Mouse (Mus musculus): Measurements from ENCODE around the gene Preb. TPM values are rescaled to one million over a fixed set of nuclear protein-coding genes. Genes with fewer than 3 reads are reported as not detected.
A peak's percentile ranks its signal among the peaks of the same experiment; 100 is the strongest.

The Preb gene
- total RNA-seq, 1 experiment, result 94.2 TPM

DNA sequence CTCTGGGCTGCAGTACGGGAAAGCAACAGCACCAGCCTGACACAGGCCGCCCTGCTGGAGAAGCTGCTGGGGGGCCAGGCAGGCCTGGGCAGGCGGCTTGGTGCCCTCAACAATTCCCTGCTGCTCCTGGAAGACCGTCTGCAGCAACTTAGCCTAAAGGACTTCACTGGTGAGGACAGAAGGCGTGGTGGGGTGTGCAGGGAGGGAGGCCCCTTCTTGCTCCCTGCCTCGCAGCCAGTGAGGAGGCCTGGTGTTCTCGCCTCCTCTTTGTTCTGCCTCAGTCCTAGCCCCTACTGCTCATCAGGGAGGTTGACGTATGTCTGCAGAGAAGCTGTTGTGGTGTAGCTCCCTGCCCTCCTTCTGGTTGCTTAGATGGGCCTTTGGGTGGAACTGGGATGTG, 41.5 kb downstream of the Preb start:
- no peaks in the 10 kb centered on the region for H3K9me3 ChIP-seq (ENCODE audit: control insufficient read depth, insufficient read depth, low read depth, low read length)
- DNase-seq (ENCODE audit: low read depth, low spot score), result no peak
- no peak for TF ChIP-seq HCFC1 (IDR thresholded peaks at IDR 0.05; ENCODE audit: borderline replicate concordance, insufficient read depth, low read length)
- H3K4me1 ChIP-seq (ENCODE audit: control insufficient read depth in 2 of 2, insufficient read depth in 2 of 2, low read length in 2 of 2, poor library complexity in 1 of 2), result peaks cover 2 to 38% of the 10 kb centered on the region in 2 experiments; a peak in 3 of 4 replicates
- H3K27ac ChIP-seq (ENCODE audit: insufficient read depth, low read depth, low read length, poor library complexity, severe bottlenecking), result no peak overlapping the region
- H3K36me3 ChIP-seq (ENCODE audit: control insufficient read depth, insufficient read depth, low read length, poor library complexity, severe bottlenecking), result no peaks in the 10 kb centered on the region; the same call in 1 of the 2 replicates
- H3K4me3 ChIP-seq (ENCODE audit: insufficient read depth in 1 of 2, low read depth in 1 of 2, low read length in 2 of 2, poor library complexity in 1 of 2, severe bottlenecking in 1 of 2), result no peak overlapping the region
- in situ Hi-C loops (cut with MboI; ENCODE audit: low sequenced_read_pairs in 2 of 2, unreplicated experiment in 2 of 2), result no loop called here
- H3K9ac ChIP-seq (ENCODE audit: insufficient read depth, low read depth, low read length, poor library complexity, severe bottlenecking), result no peak overlapping the region

- Histone ChIP-seq H3K9ac (ENCODE audit: insufficient read depth, low read depth, low read length, poor library complexity, severe bottlenecking) (0 out of 2 replicates have a peak overlapping the region, but pooled peaks have one; percentile 22), H3K27ac (ENCODE audit: insufficient read depth, low read depth, low read length, poor library complexity, severe bottlenecking) (no peak overlapping the region), H3K4me3 (ENCODE audit: insufficient read depth in 1 of 2, low read depth in 1 of 2, low read length in 2 of 2, poor library complexity in 1 of 2, severe bottlenecking in 1 of 2) (peak overlapping the region; percentile 6 to 13; a peak in 1 of 4 replicates), H3K9me3 (ENCODE audit: control insufficient read depth, insufficient read depth, low read depth, low read length) (no peaks in the 10 kb centered on the region), H3K36me3 (ENCODE audit: control insufficient read depth, insufficient read depth, low read length, poor library complexity, severe bottlenecking) (no peaks in the 10 kb centered on the region; the same call in 1 of the 2 replicates), H3K4me1 (ENCODE audit: control insufficient read depth in 2 of 2, insufficient read depth in 2 of 2, low read length in 2 of 2, poor library complexity in 1 of 2) (peaks cover 2 to 43% of the 10 kb centered on the region in 2 experiments; a peak in 3 of 4 replicates)
- DNase-seq (ENCODE audit: low read depth, low spot score), result no peak
- TF ChIP-seq ZNF384 (IDR thresholded peaks at IDR 0.05; ENCODE audit: low read depth, low read length) (no peak), HCFC1 (IDR thresholded peaks at IDR 0.05; ENCODE audit: borderline replicate concordance, insufficient read depth, low read length) (no peak), MAFK (IDR thresholded peaks at IDR 0.05; ENCODE audit: insufficient read depth, low read depth, low read length) (no peak), ZC3H11A (IDR thresholded peaks at IDR 0.05; ENCODE audit: borderline replicate concordance, low read depth, low read length) (no peak), CHD2 (IDR thresholded peaks at IDR 0.05; ENCODE audit: low read depth, low read length) (no peak)
- in situ Hi-C loops (cut with MboI; ENCODE audit: low sequenced_read_pairs in 2 of 2, unreplicated experiment in 2 of 2), result no loop called here
These were observed 42.1 kb downstream of the Preb start for GRCm38 (mm10) chr5:30917891-30918670.

DNA sequence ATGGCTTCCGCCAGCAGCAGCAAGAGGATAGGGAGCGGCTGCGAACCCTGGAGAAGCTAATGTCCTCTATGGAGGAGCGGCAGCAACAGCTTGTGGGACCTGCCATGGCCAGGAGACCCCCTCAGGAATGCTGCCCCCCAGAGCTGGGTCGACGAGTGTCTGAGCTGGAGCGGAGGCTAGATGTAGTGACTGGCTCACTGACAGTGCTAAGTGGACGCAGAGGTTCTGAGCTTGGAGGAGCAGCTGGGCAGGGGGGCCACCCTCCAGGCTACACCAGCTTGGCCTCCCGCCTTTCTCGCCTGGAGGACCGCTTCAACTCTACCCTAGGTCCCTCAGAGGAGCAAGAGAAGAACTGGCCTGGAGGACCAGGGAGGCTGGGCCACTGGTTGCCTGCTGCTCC, 42.8 kb downstream of the Preb start:
- Histone ChIP-seq H3K4me3 (ENCODE audit: insufficient read depth in 1 of 2, low read depth in 1 of 2, low read length in 2 of 2, poor library complexity in 1 of 2, severe bottlenecking in 1 of 2) (peak overlapping the region; percentile 6 to 13; a peak in 1 of 4 replicates), H3K9me3 (ENCODE audit: control insufficient read depth, insufficient read depth, low read depth, low read length) (no peaks in the 10 kb centered on the region), H3K4me1 (ENCODE audit: control insufficient read depth in 2 of 2, insufficient read depth in 2 of 2, low read length in 2 of 2, poor library complexity in 1 of 2) (peaks cover 6 to 50% of the 10 kb centered on the region in 2 experiments), H3K9ac (ENCODE audit: insufficient read depth, low read depth, low read length, poor library complexity, severe bottlenecking) (0 out of 2 replicates have a peak overlapping the region, but pooled peaks have one; percentile 22), H3K27ac (ENCODE audit: insufficient read depth, low read depth, low read length, poor library complexity, severe bottlenecking) (no peak overlapping the region), H3K36me3 (ENCODE audit: control insufficient read depth, insufficient read depth, low read length, poor library complexity, severe bottlenecking) (no peaks in the 10 kb centered on the region; the same call in 1 of the 2 replicates)
- no peak for TF ChIP-seq ZNF384 (IDR thresholded peaks at IDR 0.05; ENCODE audit: low read depth, low read length)
- TF ChIP-seq ZC3H11A (IDR thresholded peaks at IDR 0.05; ENCODE audit: borderline replicate concordance, low read depth, low read length), result no peak
- TF ChIP-seq CHD2 (IDR thresholded peaks at IDR 0.05; ENCODE audit: low read depth, low read length), result no peak
- no peak for TF ChIP-seq HCFC1 (IDR thresholded peaks at IDR 0.05; ENCODE audit: borderline replicate concordance, insufficient read depth, low read length)
- no peak for TF ChIP-seq MAFK (IDR thresholded peaks at IDR 0.05; ENCODE audit: insufficient read depth, low read depth, low read length)
- no peak for DNase-seq (ENCODE audit: low read depth, low spot score)
- in situ Hi-C loops (cut with MboI; ENCODE audit: low sequenced_read_pairs in 2 of 2, unreplicated experiment in 2 of 2), result no loop called here

DNA sequence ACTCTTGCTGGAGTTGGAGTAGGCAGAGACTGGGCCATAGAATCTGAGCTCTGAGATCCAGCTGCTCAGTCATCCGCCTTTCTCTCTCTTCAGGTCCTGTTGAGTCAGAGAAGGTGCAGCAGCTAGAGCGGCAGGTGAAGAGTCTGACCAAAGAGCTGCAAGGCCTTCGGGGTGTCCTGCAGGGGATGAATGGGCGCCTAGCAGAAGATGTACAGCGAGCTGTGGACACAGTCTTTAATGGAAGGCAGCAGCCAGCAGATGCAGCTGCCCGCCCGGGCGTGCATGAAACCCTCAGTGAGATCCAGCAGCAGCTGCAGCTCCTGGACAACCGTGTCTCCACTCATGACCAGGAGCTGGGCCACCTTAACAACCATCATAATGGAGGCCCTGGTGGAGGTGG, 43.3 kb downstream of the Preb start:
- Histone ChIP-seq H3K4me3 (ENCODE audit: insufficient read depth in 1 of 2, low read depth in 1 of 2, low read length in 2 of 2, poor library complexity in 1 of 2, severe bottlenecking in 1 of 2) (peak overlapping the region in 1 of 2 experiments; percentile 8; a peak in 1 of 4 replicates), H3K9me3 (ENCODE audit: control insufficient read depth, insufficient read depth, low read depth, low read length) (no peaks in the 10 kb centered on the region), H3K4me1 (ENCODE audit: control insufficient read depth in 2 of 2, insufficient read depth in 2 of 2, low read length in 2 of 2, poor library complexity in 1 of 2) (peaks cover 6 to 51% of the 10 kb centered on the region in 2 experiments), H3K9ac (ENCODE audit: insufficient read depth, low read depth, low read length, poor library complexity, severe bottlenecking) (no peak overlapping the region), H3K27ac (ENCODE audit: insufficient read depth, low read depth, low read length, poor library complexity, severe bottlenecking) (no peak overlapping the region), H3K36me3 (ENCODE audit: control insufficient read depth, insufficient read depth, low read length, poor library complexity, severe bottlenecking) (no peaks in the 10 kb centered on the region; the same call in 1 of the 2 replicates)
- no peak for DNase-seq (ENCODE audit: low read depth, low spot score)
- TF ChIP-seq CHD2 (IDR thresholded peaks at IDR 0.05; ENCODE audit: low read depth, low read length), result no peak
- TF ChIP-seq HCFC1 (IDR thresholded peaks at IDR 0.05; ENCODE audit: borderline replicate concordance, insufficient read depth, low read length), result no peak
- no peak for TF ChIP-seq ZC3H11A (IDR thresholded peaks at IDR 0.05; ENCODE audit: borderline replicate concordance, low read depth, low read length)
- no peak for TF ChIP-seq MAFK (IDR thresholded peaks at IDR 0.05; ENCODE audit: insufficient read depth, low read depth, low read length)
- no peak for TF ChIP-seq ZNF384 (IDR thresholded peaks at IDR 0.05; ENCODE audit: low read depth, low read length)
- in situ Hi-C loops (cut with MboI; ENCODE audit: low sequenced_read_pairs in 2 of 2, unreplicated experiment in 2 of 2), result no loop called here

Data from ES-E14 (cell line).